Mouse (Mus musculus) cortical plate, adult 2 months (tissue): ENCODE results near the gene Trim50.

Experiments used
- CTCF ChIP-seq: fragments of 200-500 bp; IDR thresholded peaks from 2 replicates; pipeline ENCODE4 v1.5.1; 2011; ENCODE audit warnings: mild to moderate bottlenecking, control low read depth, low read length; ENCODE audit not compliant: insufficient read depth; ENCODE audit errors: extremely low read depth
- POLR2A ChIP-seq: fragments of 200-500 bp; IDR thresholded peaks from 2 replicates; pipeline ENCODE4 v1.6.1; 2011; ENCODE audit warnings: mild to moderate bottlenecking, low read length, control low read depth; ENCODE audit not compliant: insufficient read depth; ENCODE audit errors: extremely low read depth

DNA sequence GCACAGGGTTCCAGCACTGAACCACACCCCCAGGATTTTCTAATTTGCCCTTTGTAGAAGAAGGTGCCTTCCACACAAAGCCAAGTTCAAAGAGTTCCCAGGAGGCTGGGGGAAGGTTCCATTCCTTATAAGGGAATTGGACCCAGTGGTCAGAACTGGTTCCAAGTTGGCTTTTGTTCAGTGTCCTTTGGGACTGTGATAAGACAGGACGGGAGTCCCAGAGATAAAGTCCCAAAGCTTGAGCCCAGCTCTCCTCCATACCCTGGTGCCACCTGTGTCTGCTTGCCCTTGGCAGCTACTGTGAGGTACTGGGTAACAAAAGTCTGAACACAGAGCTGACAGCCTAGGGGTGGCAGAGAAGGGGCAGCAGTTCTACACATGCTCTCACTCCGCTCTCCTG lies 6.7 kb downstream of the Trim50 start:
- TF ChIP-seq CTCF (no peak), POLR2A (no peak)
